Mouse (Mus musculus): ENCODE results near the gene Dusp7. TPM values are rescaled to one million over a fixed set of nuclear protein-coding genes. Genes with fewer than 3 reads are reported as not detected.
A peak's percentile ranks its signal among the peaks of the same experiment; 100 is the strongest.

The Dusp7 gene
- polyA plus RNA-seq, 1 experiment from 2014 or later, result 13.7 TPM

DNA sequence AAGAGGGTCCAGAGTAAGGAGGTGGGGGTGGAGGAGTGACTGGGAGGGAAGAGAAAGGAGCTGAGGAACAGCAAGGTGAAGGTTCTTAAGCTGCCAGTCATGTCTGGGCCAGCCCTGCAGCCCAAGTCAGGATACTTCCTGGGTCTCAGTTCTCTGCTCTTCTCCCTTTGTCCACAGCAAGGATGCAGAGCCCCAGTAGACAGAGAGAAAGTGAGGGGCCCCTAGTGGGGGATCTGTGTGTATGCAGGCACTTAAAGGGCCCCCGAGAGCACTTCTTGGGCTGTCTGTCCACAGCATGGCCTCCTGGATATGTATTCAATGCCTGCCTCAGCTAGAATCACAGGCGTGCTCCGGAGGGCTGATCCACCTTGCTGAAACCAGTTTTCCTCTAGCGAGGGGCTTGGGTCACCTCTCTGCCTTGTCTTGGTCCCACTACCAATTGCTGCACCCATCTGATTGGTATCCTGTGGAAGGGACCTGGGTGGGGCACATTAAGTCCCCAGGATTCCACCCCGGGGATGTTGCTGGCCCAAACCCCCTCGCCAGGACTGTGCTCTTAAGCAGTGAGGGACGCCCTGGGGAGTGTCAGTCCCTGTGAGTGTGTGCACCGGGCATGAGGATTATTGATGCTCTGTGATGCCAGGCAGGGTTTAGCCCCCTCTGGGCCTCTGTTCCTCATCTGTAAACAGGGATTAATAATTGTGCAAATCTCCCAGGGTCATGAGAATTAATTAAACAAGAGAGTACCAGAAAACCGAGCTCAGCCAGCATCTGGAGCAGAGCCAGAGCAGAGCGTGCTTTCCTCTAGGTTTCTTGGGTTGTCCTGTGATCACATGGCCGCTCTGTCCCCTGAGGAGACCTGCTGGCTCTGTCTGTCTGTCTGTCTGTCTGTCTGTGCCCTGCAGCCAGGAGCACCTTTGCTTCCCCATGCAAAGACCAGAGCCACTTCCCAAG is 26.5 kb downstream of the Dusp7 start:
- 50% methylated on average over 11 of the region's 11 CpGs for WGBS
- H3K36me3 ChIP-seq (ENCODE audit: insufficient read depth, low read length), result no peaks in the 10 kb centered on the region
- no peak overlapping the region for H3K4me2 ChIP-seq (replicated peaks; ENCODE audit: low read depth, low read length)
- peaks cover 19% of the 10 kb centered on the region for H3K4me1 ChIP-seq (ENCODE audit: insufficient read depth, low read length)
- no peaks in the 10 kb centered on the region for H3K9me3 ChIP-seq (ENCODE audit: low read length)
- no peaks in the 10 kb centered on the region for H3K27me3 ChIP-seq (ENCODE audit: insufficient read depth, low read length)
- peak overlapping the region; percentile 39 for H3K9ac ChIP-seq (replicated peaks; ENCODE audit: low read length)
- ATAC-seq (ENCODE audit: low FRiP score, low TSS enrichment), result peak; percentile 55; the same call in 1 of the 2 replicates
- no peak overlapping the region for H3K4me3 ChIP-seq (ENCODE audit: low read length)
- no peak overlapping the region for H3K27ac ChIP-seq (ENCODE audit: low read length)

GRCm38 (mm10) chr9:106397733-106398132 is 29.3 kb downstream of the Dusp7 start:
- no peak overlapping the region for H3K4me2 ChIP-seq (replicated peaks; ENCODE audit: low read depth, low read length)
- no peak overlapping the region for H3K4me3 ChIP-seq (ENCODE audit: low read length)
- H3K4me1 ChIP-seq (ENCODE audit: insufficient read depth, low read length), result peaks cover 10% of the 10 kb centered on the region
- no peak overlapping the region for H3K9ac ChIP-seq (replicated peaks; ENCODE audit: low read length)
- H3K9me3 ChIP-seq (ENCODE audit: low read length), result no peaks in the 10 kb centered on the region
- H3K36me3 ChIP-seq (ENCODE audit: insufficient read depth, low read length), result no peaks in the 10 kb centered on the region
- no peak for ATAC-seq (ENCODE audit: low FRiP score, low TSS enrichment)
- WGBS, result 77% methylated on average over 4 of the region's 4 CpGs
- no peak overlapping the region for H3K27ac ChIP-seq (ENCODE audit: low read length)
- H3K27me3 ChIP-seq (ENCODE audit: insufficient read depth, low read length), result no peaks in the 10 kb centered on the region

- no peak overlapping the region for H3K4me3 ChIP-seq (ENCODE audit: low read length)
- 71% methylated on average over 9 of the region's 9 CpGs for WGBS
- H3K9ac ChIP-seq (replicated peaks; ENCODE audit: low read length), result no peak overlapping the region
- H3K36me3 ChIP-seq (ENCODE audit: insufficient read depth, low read length), result no peaks in the 10 kb centered on the region
- H3K9me3 ChIP-seq (ENCODE audit: low read length), result no peaks in the 10 kb centered on the region
- no peak for ATAC-seq (ENCODE audit: low FRiP score, low TSS enrichment)
- H3K4me2 ChIP-seq (replicated peaks; ENCODE audit: low read depth, low read length), result no peak overlapping the region
- H3K27me3 ChIP-seq (ENCODE audit: insufficient read depth, low read length), result no peaks in the 10 kb centered on the region
- no peak overlapping the region for H3K27ac ChIP-seq (ENCODE audit: low read length)
- peaks cover 3% of the 10 kb centered on the region; the same call in 1 of the 2 replicates for H3K4me1 ChIP-seq (ENCODE audit: insufficient read depth, low read length)
These were observed 30.4 kb downstream of the Dusp7 start for GRCm38 (mm10) chr9:106398667-106399311.

DNA sequence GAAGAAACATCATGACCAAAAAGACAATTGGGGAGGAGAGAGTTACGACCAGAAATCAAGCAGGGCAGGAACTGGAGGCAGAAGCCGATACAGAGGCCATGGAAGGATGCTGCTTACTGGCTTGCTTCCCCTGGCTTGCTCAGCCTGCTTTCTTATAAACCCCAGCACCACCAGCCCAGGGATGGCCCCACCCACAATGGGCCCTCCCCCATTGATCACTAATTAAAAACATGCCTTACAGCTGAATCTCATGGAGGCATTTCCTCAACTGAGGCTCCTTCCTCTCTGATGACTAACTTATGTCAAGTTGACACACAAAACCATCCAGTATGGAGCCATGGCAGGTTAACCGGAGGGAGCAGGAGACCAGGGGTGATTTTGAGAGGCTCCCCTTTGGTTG is 31.4 kb downstream of the Dusp7 start:
- Histone ChIP-seq H3K9me3 (ENCODE audit: low read length) (no peaks in the 10 kb centered on the region), H3K36me3 (ENCODE audit: insufficient read depth, low read length) (no peaks in the 10 kb centered on the region), H3K4me3 (ENCODE audit: low read length) (no peak overlapping the region), H3K4me2 (replicated peaks; ENCODE audit: low read depth, low read length) (no peak overlapping the region), H3K27ac (ENCODE audit: low read length) (no peak overlapping the region), H3K4me1 (ENCODE audit: insufficient read depth, low read length) (peaks cover 2% of the 10 kb centered on the region), H3K27me3 (ENCODE audit: insufficient read depth, low read length) (no peaks in the 10 kb centered on the region), H3K9ac (replicated peaks; ENCODE audit: low read length) (no peak overlapping the region)
- 83% methylated on average over 3 of the region's 3 CpGs for WGBS
- no peak for ATAC-seq (ENCODE audit: low FRiP score, low TSS enrichment)

GRCm38 (mm10) chr9:106402149-106402548 is 33.7 kb downstream of the Dusp7 start:
- no peak overlapping the region for H3K27ac ChIP-seq (ENCODE audit: low read length)
- peaks cover 20% of the 10 kb centered on the region for H3K4me1 ChIP-seq (ENCODE audit: insufficient read depth, low read length)
- no peaks in the 10 kb centered on the region for H3K9me3 ChIP-seq (ENCODE audit: low read length)
- no peak overlapping the region for H3K4me2 ChIP-seq (replicated peaks; ENCODE audit: low read depth, low read length)
- H3K9ac ChIP-seq (replicated peaks; ENCODE audit: low read length), result no peak overlapping the region
- ATAC-seq (ENCODE audit: low FRiP score, low TSS enrichment), result no peak
- H3K4me3 ChIP-seq (ENCODE audit: low read length), result no peak overlapping the region
- H3K36me3 ChIP-seq (ENCODE audit: insufficient read depth, low read length), result no peaks in the 10 kb centered on the region
- no peaks in the 10 kb centered on the region for H3K27me3 ChIP-seq (ENCODE audit: insufficient read depth, low read length)
- 80% methylated on average over 5 of the region's 5 CpGs for WGBS

GRCm38 (mm10) chr9:106402607-106403375 is 34.4 kb downstream of the Dusp7 start:
- no peaks in the 10 kb centered on the region for H3K36me3 ChIP-seq (ENCODE audit: insufficient read depth, low read length)
- H3K9ac ChIP-seq (replicated peaks; ENCODE audit: low read length), result no peak overlapping the region
- ATAC-seq (ENCODE audit: low FRiP score, low TSS enrichment), result no peak
- no peaks in the 10 kb centered on the region for H3K27me3 ChIP-seq (ENCODE audit: insufficient read depth, low read length)
- no peak overlapping the region for H3K4me2 ChIP-seq (replicated peaks; ENCODE audit: low read depth, low read length)
- H3K27ac ChIP-seq (ENCODE audit: low read length), result no peak overlapping the region
- H3K9me3 ChIP-seq (ENCODE audit: low read length), result no peaks in the 10 kb centered on the region
- H3K4me3 ChIP-seq (ENCODE audit: low read length), result no peak overlapping the region
- peaks cover 20% of the 10 kb centered on the region for H3K4me1 ChIP-seq (ENCODE audit: insufficient read depth, low read length)
- WGBS, result 63% methylated on average over 16 of the region's 16 CpGs

- peak overlapping the region; percentile 39; the same call in 1 of the 2 replicates for H3K27ac ChIP-seq (ENCODE audit: low read length)
- WGBS, result 15% methylated on average over 6 of the region's 6 CpGs
These were observed 36.8 kb downstream of the Dusp7 start for GRCm38 (mm10) chr9:106405275-106405674.

GRCm38 (mm10) chr9:106406443-106407078 is 38.1 kb downstream of the Dusp7 start:
- H3K4me3 ChIP-seq (ENCODE audit: low read length), result no peak overlapping the region
- no peaks in the 10 kb centered on the region for H3K9me3 ChIP-seq (ENCODE audit: low read length)
- no peaks in the 10 kb centered on the region for H3K27me3 ChIP-seq (ENCODE audit: insufficient read depth, low read length)
- H3K4me1 ChIP-seq (ENCODE audit: insufficient read depth, low read length), result peaks cover 24% of the 10 kb centered on the region
- no peak overlapping the region for H3K4me2 ChIP-seq (replicated peaks; ENCODE audit: low read depth, low read length)
- 33% methylated on average over 8 of the region's 8 CpGs for WGBS
- ATAC-seq (ENCODE audit: low FRiP score, low TSS enrichment), result no peak
- H3K36me3 ChIP-seq (ENCODE audit: insufficient read depth, low read length), result no peaks in the 10 kb centered on the region
- H3K9ac ChIP-seq (replicated peaks; ENCODE audit: low read length), result no peak overlapping the region
- no peak overlapping the region for H3K27ac ChIP-seq (ENCODE audit: low read length)

More at GRCm38 (mm10) chr9:106405275-106405674, 36.8 kb downstream of the Dusp7 start:
- Histone ChIP-seq H3K36me3 (ENCODE audit: insufficient read depth, low read length) (no peaks in the 10 kb centered on the region), H3K4me2 (replicated peaks; ENCODE audit: low read depth, low read length) (no peak overlapping the region), H3K4me1 (ENCODE audit: insufficient read depth, low read length) (peaks cover 20% of the 10 kb centered on the region), H3K27me3 (ENCODE audit: insufficient read depth, low read length) (no peaks in the 10 kb centered on the region), H3K9ac (replicated peaks; ENCODE audit: low read length) (no peak overlapping the region; the same call in 1 of the 2 replicates), H3K9me3 (ENCODE audit: low read length) (no peaks in the 10 kb centered on the region), H3K4me3 (ENCODE audit: low read length) (no peak overlapping the region)
- peak; percentile 37; the same call in 1 of the 2 replicates for ATAC-seq (ENCODE audit: low FRiP score, low TSS enrichment)

GRCm38 (mm10) chr9:106409096-106409495 is 40.7 kb downstream of the Dusp7 start:
- no peaks in the 10 kb centered on the region for H3K36me3 ChIP-seq (ENCODE audit: insufficient read depth, low read length)
- peaks cover 24% of the 10 kb centered on the region for H3K4me1 ChIP-seq (ENCODE audit: insufficient read depth, low read length)
- no peak overlapping the region for H3K27ac ChIP-seq (ENCODE audit: low read length)
- H3K9me3 ChIP-seq (ENCODE audit: low read length), result no peaks in the 10 kb centered on the region
- ATAC-seq (ENCODE audit: low FRiP score, low TSS enrichment), result no peak
- no peak overlapping the region for H3K4me2 ChIP-seq (replicated peaks; ENCODE audit: low read depth, low read length)
- H3K4me3 ChIP-seq (ENCODE audit: low read length), result no peak overlapping the region
- no peaks in the 10 kb centered on the region for H3K27me3 ChIP-seq (ENCODE audit: insufficient read depth, low read length)
- no peak overlapping the region for H3K9ac ChIP-seq (replicated peaks; ENCODE audit: low read length)
- 98% methylated on average over 4 of the region's 4 CpGs for WGBS
